Mouse (Mus musculus): Measurements from ENCODE around the gene Eps8. TPM values are rescaled to one million over a fixed set of nuclear protein-coding genes. Genes with fewer than 3 reads are reported as not detected.

Gene Eps8
- total RNA-seq, 1 experiment = 17.0 TPM

GRCm38 (mm10) chr6:137542231-137543152 is 112.2 kb downstream of the Eps8 start:
- Histone ChIP-seq H3K9me3 (ENCODE audit: control insufficient read depth, insufficient read depth, low read depth, low read length) (no peaks in the 10 kb centered on the region), H3K4me3 (ENCODE audit: insufficient read depth in 1 of 2, low read depth in 1 of 2, low read length in 2 of 2, poor library complexity in 1 of 2, severe bottlenecking in 1 of 2) (peak overlapping the region in 1 of 2 experiments; percentile 1; a peak in 2 of 4 replicates), H3K36me3 (ENCODE audit: control insufficient read depth, insufficient read depth, low read length, poor library complexity, severe bottlenecking) (no peaks in the 10 kb centered on the region), H3K27ac (ENCODE audit: insufficient read depth, low read depth, low read length, poor library complexity, severe bottlenecking) (peak overlapping the region; percentile 83; the same call in 1 of the 2 replicates), H3K4me1 (ENCODE audit: control insufficient read depth in 2 of 2, insufficient read depth in 2 of 2, low read length in 2 of 2, poor library complexity in 1 of 2) (peaks cover 10 to 15% of the 10 kb centered on the region in 2 experiments), H3K9ac (ENCODE audit: insufficient read depth, low read depth, low read length, poor library complexity, severe bottlenecking) (peak overlapping the region; percentile 32; the same call in 1 of the 2 replicates)
- peak; percentile 46 for DNase-seq (ENCODE audit: low read depth, low spot score)
- in situ Hi-C loops (cut with MboI; ENCODE audit: low sequenced_read_pairs in 2 of 2, unreplicated experiment in 2 of 2) = no loop called here
- TF ChIP-seq ZC3H11A (IDR thresholded peaks at IDR 0.05; ENCODE audit: borderline replicate concordance, low read depth, low read length) (no peak), HCFC1 (IDR thresholded peaks at IDR 0.05; ENCODE audit: borderline replicate concordance, insufficient read depth, low read length) (no peak), MAFK (IDR thresholded peaks at IDR 0.05; ENCODE audit: insufficient read depth, low read depth, low read length) (no peak), CHD2 (IDR thresholded peaks at IDR 0.05; ENCODE audit: low read depth, low read length) (no peak), ZNF384 (IDR thresholded peaks at IDR 0.05; ENCODE audit: low read depth, low read length) (no peak)

- Histone ChIP-seq H3K4me1 (ENCODE audit: control insufficient read depth in 2 of 2, insufficient read depth in 2 of 2, low read length in 2 of 2, poor library complexity in 1 of 2) (peaks cover 10 to 15% of the 10 kb centered on the region in 2 experiments), H3K9me3 (ENCODE audit: control insufficient read depth, insufficient read depth, low read depth, low read length) (no peaks in the 10 kb centered on the region), H3K9ac (ENCODE audit: insufficient read depth, low read depth, low read length, poor library complexity, severe bottlenecking) (peak overlapping the region; percentile 5; the same call in 1 of the 2 replicates), H3K27ac (ENCODE audit: insufficient read depth, low read depth, low read length, poor library complexity, severe bottlenecking) (peak overlapping the region; percentile 84; the same call in 1 of the 2 replicates), H3K4me3 (ENCODE audit: insufficient read depth in 1 of 2, low read depth in 1 of 2, low read length in 2 of 2, poor library complexity in 1 of 2, severe bottlenecking in 1 of 2) (peak overlapping the region in 1 of 2 experiments; percentile 1; a peak in 2 of 4 replicates), H3K36me3 (ENCODE audit: control insufficient read depth, insufficient read depth, low read length, poor library complexity, severe bottlenecking) (no peaks in the 10 kb centered on the region)
- TF ChIP-seq ZNF384 (IDR thresholded peaks at IDR 0.05; ENCODE audit: low read depth, low read length) (no peak), ZC3H11A (IDR thresholded peaks at IDR 0.05; ENCODE audit: borderline replicate concordance, low read depth, low read length) (no peak), MAFK (IDR thresholded peaks at IDR 0.05; ENCODE audit: insufficient read depth, low read depth, low read length) (no peak), CHD2 (IDR thresholded peaks at IDR 0.05; ENCODE audit: low read depth, low read length) (no peak), HCFC1 (IDR thresholded peaks at IDR 0.05; ENCODE audit: borderline replicate concordance, insufficient read depth, low read length) (no peak)
- no peak for DNase-seq (ENCODE audit: low read depth, low spot score)
- in situ Hi-C loops (cut with MboI; ENCODE audit: low sequenced_read_pairs in 2 of 2, unreplicated experiment in 2 of 2) = no loop called here
Measured at GRCm38 (mm10) chr6:137541216-137542176, 113.2 kb downstream of the Eps8 start.

GRCm38 (mm10) chr6:137540800-137541199 is 113.9 kb downstream of the Eps8 start:
- in situ Hi-C loops (cut with MboI; ENCODE audit: low sequenced_read_pairs in 2 of 2, unreplicated experiment in 2 of 2) = no loop called here
- H3K4me1 ChIP-seq (ENCODE audit: control insufficient read depth in 2 of 2, insufficient read depth in 2 of 2, low read length in 2 of 2, poor library complexity in 1 of 2) = peaks cover 10 to 15% of the 10 kb centered on the region in 2 experiments
- H3K36me3 ChIP-seq (ENCODE audit: control insufficient read depth, insufficient read depth, low read length, poor library complexity, severe bottlenecking) = no peaks in the 10 kb centered on the region
- H3K9me3 ChIP-seq (ENCODE audit: control insufficient read depth, insufficient read depth, low read depth, low read length) = no peaks in the 10 kb centered on the region
- peak overlapping the region; percentile 36; the same call in 1 of the 2 replicates for H3K9ac ChIP-seq (ENCODE audit: insufficient read depth, low read depth, low read length, poor library complexity, severe bottlenecking)
- peak overlapping the region; percentile 84; the same call in 1 of the 2 replicates for H3K27ac ChIP-seq (ENCODE audit: insufficient read depth, low read depth, low read length, poor library complexity, severe bottlenecking)
- H3K4me3 ChIP-seq (ENCODE audit: insufficient read depth in 1 of 2, low read depth in 1 of 2, low read length in 2 of 2, poor library complexity in 1 of 2, severe bottlenecking in 1 of 2) = peak overlapping the region in 1 of 2 experiments; percentile 1; a peak in 1 of 4 replicates
- no peak for DNase-seq (ENCODE audit: low read depth, low spot score)
- TF ChIP-seq HCFC1 (IDR thresholded peaks at IDR 0.05; ENCODE audit: borderline replicate concordance, insufficient read depth, low read length) (no peak), CHD2 (IDR thresholded peaks at IDR 0.05; ENCODE audit: low read depth, low read length) (no peak), MAFK (IDR thresholded peaks at IDR 0.05; ENCODE audit: insufficient read depth, low read depth, low read length) (no peak), ZNF384 (IDR thresholded peaks at IDR 0.05; ENCODE audit: low read depth, low read length) (no peak), ZC3H11A (IDR thresholded peaks at IDR 0.05; ENCODE audit: borderline replicate concordance, low read depth, low read length) (no peak)

GRCm38 (mm10) chr6:137540346-137540745 is 114.3 kb downstream of the Eps8 start:
- peak overlapping the region; percentile 84; the same call in 1 of the 2 replicates for H3K27ac ChIP-seq (ENCODE audit: insufficient read depth, low read depth, low read length, poor library complexity, severe bottlenecking)
- no peak overlapping the region for H3K4me3 ChIP-seq (ENCODE audit: insufficient read depth in 1 of 2, low read depth in 1 of 2, low read length in 2 of 2, poor library complexity in 1 of 2, severe bottlenecking in 1 of 2)
- peak overlapping the region; percentile 36; the same call in 1 of the 2 replicates for H3K9ac ChIP-seq (ENCODE audit: insufficient read depth, low read depth, low read length, poor library complexity, severe bottlenecking)
- no peak for DNase-seq (ENCODE audit: low read depth, low spot score)
- TF ChIP-seq HCFC1 (IDR thresholded peaks at IDR 0.05; ENCODE audit: borderline replicate concordance, insufficient read depth, low read length) (no peak), ZNF384 (IDR thresholded peaks at IDR 0.05; ENCODE audit: low read depth, low read length) (no peak), MAFK (IDR thresholded peaks at IDR 0.05; ENCODE audit: insufficient read depth, low read depth, low read length) (no peak), CHD2 (IDR thresholded peaks at IDR 0.05; ENCODE audit: low read depth, low read length) (no peak), ZC3H11A (IDR thresholded peaks at IDR 0.05; ENCODE audit: borderline replicate concordance, low read depth, low read length) (no peak)
- no peaks in the 10 kb centered on the region for H3K36me3 ChIP-seq (ENCODE audit: control insufficient read depth, insufficient read depth, low read length, poor library complexity, severe bottlenecking)
- H3K4me1 ChIP-seq (ENCODE audit: control insufficient read depth in 2 of 2, insufficient read depth in 2 of 2, low read length in 2 of 2, poor library complexity in 1 of 2) = peaks cover 10 to 15% of the 10 kb centered on the region in 2 experiments
- H3K9me3 ChIP-seq (ENCODE audit: control insufficient read depth, insufficient read depth, low read depth, low read length) = no peaks in the 10 kb centered on the region
- in situ Hi-C loops (cut with MboI; ENCODE audit: low sequenced_read_pairs in 2 of 2, unreplicated experiment in 2 of 2) = no loop called here

Measured in ES-E14 (cell line).